Mouse (Mus musculus): Measurements from ENCODE around the gene Adrm1.

- TF ChIP-seq CTCF (IDR thresholded peaks at IDR 0.05; ENCODE audit: insufficient read depth, low read depth, low read length) (no peak), POLR2A (IDR thresholded peaks at IDR 0.05; ENCODE audit: insufficient read depth, low read depth, low read length) (no peak)
Measured at GRCm38 (mm10) chr2:180147379-180147778, 23.9 kb upstream of the Adrm1 start.
